Mouse (Mus musculus): Measurements from ENCODE around the gene Gm42421. TPM values are rescaled to one million over a fixed set of nuclear protein-coding genes. Genes with fewer than 3 reads are reported as not detected.

The Gm42421 gene
- not detected in 2 replicates for polyA plus RNA-seq (2012; rRNA removed)

GRCm38 (mm10) chr5:143927875-143928274 lies at the start of gene Gm42421:
TSS of gene Gm42421 (plus strand) at chr5:143928175.
- 94% methylated on average over 8 of the region's 8 CpGs for WGBS
- DNase-seq (ENCODE audit: low read depth, low spot score), result no peak

GRCm38 (mm10) chr5:143885274-143885673 lies 42.7 kb upstream of the Gm42421 start:
- 95% methylated on average over 3 of the region's 3 CpGs for WGBS
- no peak for DNase-seq (ENCODE audit: low read depth, low spot score)

GRCm38 (mm10) chr5:143890741-143891140 lies 37.2 kb upstream of the Gm42421 start:
- DNase-seq (ENCODE audit: low read depth, low spot score), result peak; percentile 54
- WGBS, result 21% methylated on average over 6 of the region's 6 CpGs

GRCm38 (mm10) chr5:143892255-143892886 lies 35.6 kb upstream of the Gm42421 start:
- no peak for DNase-seq (ENCODE audit: low read depth, low spot score)
- WGBS, result 89% methylated on average over 9 of the region's 9 CpGs

GRCm38 (mm10) chr5:143893396-143893795 lies 34.6 kb upstream of the Gm42421 start:
- WGBS, result 62% methylated on average over 5 of the region's 5 CpGs
- no peak for DNase-seq (ENCODE audit: low read depth, low spot score)

- no peak for DNase-seq (ENCODE audit: low read depth, low spot score)
These were observed 30.2 kb upstream of the Gm42421 start, which contains the start of gene Ankrd61 for GRCm38 (mm10) chr5:143897635-143898330. TSS of gene Ankrd61 (minus strand) at chr5:143897685.

GRCm38 (mm10) chr5:143902111-143902510 lies 25.9 kb upstream of the Gm42421 start:
- WGBS, result 71% methylated on average over 3 of the region's 3 CpGs
- DNase-seq (ENCODE audit: low read depth, low spot score), result no peak

More at GRCm38 (mm10) chr5:143897635-143898330, 30.2 kb upstream of the Gm42421 start, which contains the start of gene Ankrd61:
- whole genome bisulfite sequencing, result 89% methylated on average over 14 of the region's 14 CpGs

- no peak for DNase-seq (ENCODE audit: low read depth, low spot score)
- 85% methylated on average over 4 of the region's 4 CpGs for WGBS
These were observed 24.2 kb upstream of the Gm42421 start for GRCm38 (mm10) chr5:143903813-143904212.

- no peak for DNase-seq (ENCODE audit: low read depth, low spot score)
- 81% methylated on average over 8 of the region's 8 CpGs for WGBS
These were observed 21.5 kb upstream of the Gm42421 start for GRCm38 (mm10) chr5:143906429-143906828.

GRCm38 (mm10) chr5:143908926-143909325 lies 19.0 kb upstream of the Gm42421 start:
- DNase-seq (ENCODE audit: low read depth, low spot score), result peak; percentile 31
- WGBS, result under 1% methylated on average over 9 of the region's 9 CpGs

- peak; percentile 98 for DNase-seq (ENCODE audit: low read depth, low spot score)
- WGBS, result under 1% methylated on average over 70 of the region's 70 CpGs
These were observed 18.3 kb upstream of the Gm42421 start, which contains the start of the genes Aimp2 and Pms2 for GRCm38 (mm10) chr5:143909417-143910400. TSS of gene Aimp2 (minus strand) at chr5:143909847. TSS of gene Pms2 (plus strand) at chr5:143909964.

- no peak for DNase-seq (ENCODE audit: low read depth, low spot score)
- 68% methylated on average over 9 of the region's 9 CpGs for WGBS
These were observed 11.8 kb upstream of the Gm42421 start for GRCm38 (mm10) chr5:143916221-143916620.

GRCm38 (mm10) chr5:143917418-143917817 lies 10.6 kb upstream of the Gm42421 start:
- WGBS, result 32% methylated on average over 5 of the region's 5 CpGs

GRCm38 (mm10) chr5:143918120-143918519 lies 9.9 kb upstream of the Gm42421 start:
- DNase-seq (ENCODE audit: low read depth, low spot score), result no peak
- 73% methylated on average over 3 of the region's 3 CpGs for WGBS

More at GRCm38 (mm10) chr5:143917418-143917817, 10.6 kb upstream of the Gm42421 start:
- peak; percentile 57 for DNase-seq (ENCODE audit: low read depth, low spot score)

- 82% methylated on average over 6 of the region's 6 CpGs for WGBS
These were observed 3.1 kb upstream of the Gm42421 start for GRCm38 (mm10) chr5:143924781-143925452.

GRCm38 (mm10) chr5:143929291-143929690 lies 1.3 kb downstream of the Gm42421 start:
- DNase-seq (ENCODE audit: low read depth, low spot score), result no peak
- WGBS, result 87% methylated on average over 4 of the region's 4 CpGs

More at GRCm38 (mm10) chr5:143924781-143925452, 3.1 kb upstream of the Gm42421 start:
- DNase-seq (ENCODE audit: low read depth, low spot score), result no peak

GRCm38 (mm10) chr5:143930656-143931055 lies 2.7 kb downstream of the Gm42421 start:
- 96% methylated on average over 12 of the region's 12 CpGs for WGBS
- DNase-seq (ENCODE audit: low read depth, low spot score), result no peak

- WGBS, result 49% methylated on average over 6 of the region's 6 CpGs
- DNase-seq (ENCODE audit: low read depth, low spot score), result peak; percentile 31
These were observed 4.0 kb downstream of the Gm42421 start for GRCm38 (mm10) chr5:143931863-143932580.

All from large intestine, adult 2 months (tissue).